Mouse (Mus musculus) bone marrow macrophage, adult 2 months (primary cell): Measurements from ENCODE around the gene Gm18596. TPM values are rescaled to one million over a fixed set of nuclear protein-coding genes. Genes with fewer than 3 reads are reported as not detected.
"Not testable (repeated sequence)": the region's sequence is repeated elsewhere in the genome, so short reads cannot be mapped to it uniquely, and the experiment has no call there.

Experiments used
- H3K27ac ChIP-seq: 2 replicates; pipeline ENCODE4 v1.5.1; 2012; ENCODE audit warnings: low read depth, low read length; ENCODE audit not compliant: insufficient read depth
- H3K4me1 ChIP-seq: 2 replicates; pipeline ENCODE4 v1.6.1; 2012; ENCODE audit warnings: low read length; ENCODE audit not compliant: control insufficient read depth, insufficient read depth
- H3K4me3 ChIP-seq: 2 replicates; pipeline ENCODE4 v1.5.1; 2012; ENCODE audit warnings: mild to moderate bottlenecking, low read length, moderate library complexity; ENCODE audit not compliant: insufficient read depth
- CTCF ChIP-seq: IDR thresholded peaks from 2 replicates; pipeline ENCODE4 v1.5.1; 2012; ENCODE audit warnings: low read depth, mild to moderate bottlenecking, low read length, moderate library complexity
- POLR2A ChIP-seq: IDR thresholded peaks from 2 replicates; pipeline ENCODE4 v1.6.1; 2012; ENCODE audit warnings: mild to moderate bottlenecking, low read depth, low read length, borderline replicate concordance
- polyA plus RNA-seq: library from polyadenylated mRNA; stranded (reverse); fragments of >200 nt; gene quantifications from 2 replicates; pipeline ENCODE4 v1.2.4, GENCODE M21; 2012; ENCODE audit not compliant: missing spikeins, insufficient read depth, insufficient read length

Gm18596 gene
- polyA plus RNA-seq, 1 experiment, result not detected

DNA sequence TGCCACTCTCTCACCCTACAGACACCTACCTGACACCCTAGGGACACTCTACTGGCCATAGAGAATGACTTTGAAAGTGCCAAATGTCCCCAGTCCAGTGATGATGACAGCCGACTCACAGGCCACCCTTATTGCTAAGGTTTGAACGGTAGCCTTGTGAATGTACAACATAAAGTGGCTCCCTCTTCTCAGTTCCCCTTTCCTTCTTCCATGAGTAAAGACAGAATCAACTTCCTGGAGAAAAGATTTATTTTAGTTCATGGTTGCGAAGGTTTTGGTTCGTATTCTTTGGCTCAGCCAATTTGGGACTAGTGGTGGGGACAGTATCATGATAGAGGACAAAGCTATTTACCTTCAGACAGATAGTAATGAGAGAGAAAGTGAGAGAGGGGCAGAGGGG is 3.5 kb downstream of the Gm18596 start:
- no peak for TF ChIP-seq POLR2A
- TF ChIP-seq CTCF, result no peak
- Histone ChIP-seq H3K27ac (no peak overlapping the region), H3K4me1 (peaks cover 3% of the 10 kb centered on the region; the same call in 1 of the 2 replicates), H3K4me3 (no peak overlapping the region)

DNA sequence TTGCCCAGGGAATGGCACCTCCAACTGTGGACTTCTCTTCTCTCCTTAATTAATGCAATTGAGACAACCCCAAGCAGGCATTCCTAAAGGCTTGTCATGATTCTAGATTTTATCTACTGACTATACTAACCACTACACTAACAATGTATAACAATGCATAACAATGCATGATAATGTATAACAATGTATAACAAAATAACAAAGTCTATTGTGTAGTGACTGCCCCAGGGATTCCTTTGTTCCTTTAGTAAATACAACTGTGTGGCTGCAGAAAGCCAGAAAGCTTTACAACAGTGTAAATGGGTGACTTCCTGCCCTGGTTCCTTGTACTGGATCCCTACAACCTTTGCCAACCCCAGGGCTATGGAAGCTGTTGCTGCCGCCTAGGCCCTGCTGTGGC is 6.5 kb downstream of the Gm18596 start:
- TF ChIP-seq CTCF (no peak), POLR2A (no peak)
- Histone ChIP-seq H3K4me3 (no peak overlapping the region), H3K27ac (no peak overlapping the region), H3K4me1 (peaks cover 3% of the 10 kb centered on the region; the same call in 1 of the 2 replicates)

DNA sequence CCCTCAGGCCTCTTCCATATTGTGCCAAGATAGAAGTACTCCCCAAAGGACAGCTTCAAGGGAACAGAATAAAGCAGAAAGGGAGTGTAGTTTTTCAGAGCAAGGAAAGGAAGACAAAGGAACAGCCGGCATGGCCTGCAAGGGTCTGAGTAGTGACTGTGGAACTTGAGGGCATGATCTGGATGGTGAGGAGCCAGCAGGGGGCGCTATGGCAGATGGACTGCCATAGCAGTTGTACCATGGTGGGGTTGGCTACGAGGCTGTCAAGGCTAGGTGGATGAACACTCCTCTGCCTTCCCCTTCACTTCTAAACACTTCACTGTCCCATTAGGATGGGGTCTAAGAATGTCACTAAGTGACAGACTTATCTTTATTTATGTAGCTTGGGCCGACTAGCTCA is 13.2 kb downstream of the Gm18596 start:
- no peak overlapping the region for H3K27ac ChIP-seq
- H3K4me1 ChIP-seq, result no peaks in the 10 kb centered on the region
- no peak for TF ChIP-seq POLR2A
- TF ChIP-seq CTCF, result peak; percentile 44; the same call in 1 of the 2 replicates
- no peak overlapping the region for H3K4me3 ChIP-seq

DNA sequence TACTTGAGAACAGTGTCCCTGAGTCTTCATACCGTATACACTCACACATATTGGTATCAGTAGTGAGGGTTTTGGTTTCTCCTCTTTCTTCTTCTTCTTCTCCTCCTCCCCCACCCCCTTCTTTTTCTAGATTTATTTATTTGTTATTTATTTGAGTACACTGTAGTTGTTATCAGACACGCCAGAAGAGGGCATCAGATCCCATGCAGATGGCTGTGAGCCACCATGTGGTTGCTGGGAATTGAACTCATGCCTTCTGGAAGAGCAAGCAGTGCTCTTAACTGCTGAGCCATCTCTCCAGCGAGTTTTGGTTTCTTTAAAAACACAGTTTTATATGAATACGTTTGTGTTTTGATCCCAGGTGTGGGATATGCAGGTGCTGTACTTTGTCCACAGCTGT is 14.2 kb downstream of the Gm18596 start:
- TF ChIP-seq CTCF (no peak), POLR2A (no peak)
- H3K4me1 ChIP-seq, result no peaks in the 10 kb centered on the region

DNA sequence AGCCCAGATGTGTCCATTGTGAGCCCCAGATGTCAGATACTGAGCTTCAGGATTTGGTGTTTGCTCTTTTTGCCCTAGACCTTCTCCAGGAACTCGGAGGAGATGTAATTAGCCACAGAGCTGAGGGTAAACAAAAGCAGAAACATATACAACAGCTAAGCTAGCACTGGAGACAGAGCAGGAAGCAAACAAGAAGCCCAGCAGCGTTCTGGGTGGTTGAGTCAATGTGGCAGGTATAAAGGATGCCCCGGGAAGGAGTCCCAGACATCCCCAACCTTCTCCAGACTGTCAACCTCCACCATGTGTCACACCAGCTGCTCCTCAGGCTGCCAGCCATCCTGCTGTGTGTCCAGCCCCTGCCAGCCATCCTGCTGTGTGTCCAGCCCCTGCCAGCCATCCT is 16.3 kb downstream of the Gm18596 start, which contains the start of gene Gm10100:
TSS of gene Gm10100 (plus strand) at position 301 of the 400 bp plus-strand sequence.
- Histone ChIP-seq H3K27ac (no peak within 1 kb of the TSS), H3K4me3 (no peak within 1 kb of the TSS), H3K4me1 (no peaks in the 10 kb centered on the region)
- TF ChIP-seq CTCF, result no peak
- no peak for TF ChIP-seq POLR2A

More for the DNA sequence above, 14.2 kb downstream of the Gm18596 start:
- Histone ChIP-seq H3K27ac (no peak overlapping the region), H3K4me3 (no peak overlapping the region)

DNA sequence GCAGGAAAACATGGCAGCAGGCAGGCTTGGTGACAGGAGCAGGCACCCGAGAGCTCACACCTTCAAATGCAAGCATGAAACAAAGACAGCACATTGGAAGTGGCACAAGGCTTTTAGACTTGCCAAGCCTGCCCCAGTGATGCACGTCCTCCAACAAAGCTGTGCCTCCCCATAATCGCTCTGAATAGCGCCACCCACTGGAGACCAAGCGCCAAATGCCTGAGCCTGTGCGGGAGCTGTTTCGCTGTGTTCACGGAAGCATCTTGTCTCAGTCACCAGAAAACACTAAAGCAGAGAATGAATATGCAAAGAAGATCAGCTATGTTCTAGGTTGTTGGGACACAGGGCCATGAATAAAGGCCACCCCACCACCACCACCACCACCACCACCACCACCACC is 17.6 kb downstream of the Gm18596 start:
- Histone ChIP-seq H3K4me3 (no peak overlapping the region), H3K27ac (no peak overlapping the region), H3K4me1 (no peaks in the 10 kb centered on the region)
- TF ChIP-seq POLR2A (no peak), CTCF (no peak)

DNA sequence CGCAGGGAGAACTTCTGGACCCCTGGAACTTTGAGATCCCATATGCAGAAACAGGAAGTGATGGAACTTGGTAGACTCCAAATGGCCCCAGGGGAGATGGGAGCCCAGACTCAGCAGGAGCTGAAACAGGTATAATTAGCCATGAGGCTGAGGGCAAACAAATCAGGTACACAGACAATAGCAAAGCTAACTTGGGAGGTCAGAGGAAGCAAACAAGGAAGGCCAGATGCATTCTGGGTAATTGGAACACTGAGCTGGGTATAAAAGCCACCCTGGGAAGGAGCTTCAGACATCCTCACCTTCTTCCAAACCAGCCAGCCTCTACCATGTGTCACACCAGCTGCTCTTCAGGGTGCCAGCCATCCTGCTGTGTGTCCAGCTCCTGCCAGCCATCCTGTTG is 22.1 kb downstream of the Gm18596 start, which contains the start of gene Krtap12-1:
TSS of gene Krtap12-1 (plus strand) at position 301 of the 400 bp plus-strand sequence.
- H3K4me3 ChIP-seq, H3K4me1 ChIP-seq, H3K27ac ChIP-seq: not testable (repeated sequence)

DNA sequence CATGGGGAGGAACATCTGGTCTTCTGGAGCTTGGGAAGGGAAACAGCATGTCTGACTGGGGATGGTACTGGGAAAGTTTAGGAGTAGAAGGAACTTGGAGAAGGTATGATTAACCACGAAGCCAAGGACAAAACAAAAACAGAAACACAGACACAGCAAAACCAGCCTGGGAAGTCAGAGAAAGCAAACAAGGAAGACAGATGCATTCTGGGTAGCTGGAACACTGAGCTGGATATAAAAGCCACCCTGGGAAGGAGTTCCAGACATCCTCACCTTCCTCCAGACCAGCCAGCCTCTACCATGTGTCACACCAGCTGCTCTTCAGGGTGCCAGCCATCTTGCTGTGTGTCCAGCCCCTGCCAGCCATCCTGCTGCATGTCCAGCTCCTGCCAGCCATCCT is 26.9 kb downstream of the Gm18596 start, which contains the start of gene Gm10142:
TSS of gene Gm10142 (plus strand) at position 301 of the 400 bp plus-strand sequence.
- H3K4me1 ChIP-seq, result peaks cover 15% of the 10 kb centered on the region
- TF ChIP-seq CTCF (no peak), POLR2A (no peak)

DNA sequence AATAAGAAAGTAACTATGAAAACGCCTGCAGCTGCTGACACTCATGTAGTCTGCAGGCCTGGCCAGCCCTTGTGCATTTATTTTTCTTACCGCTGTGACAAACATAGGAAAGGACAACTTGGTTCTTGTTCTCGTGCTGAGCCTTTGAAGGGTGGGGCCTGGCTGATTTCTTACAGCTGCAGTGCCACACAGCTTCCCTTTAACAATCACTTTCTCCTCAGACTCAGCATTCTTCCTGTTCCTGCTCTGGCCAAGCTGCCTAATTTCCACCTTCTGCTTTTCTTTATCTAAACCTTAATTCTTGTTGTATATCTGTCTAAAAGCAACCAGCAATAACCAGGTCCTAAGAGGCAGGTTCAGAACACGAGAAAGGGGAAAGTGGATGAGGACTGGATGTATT is 28.7 kb downstream of the Gm18596 start:
- Histone ChIP-seq H3K27ac (peak overlapping the region; percentile 55), H3K4me3 (peak overlapping the region; percentile 26; the same call in 1 of the 2 replicates), H3K4me1 (peaks cover 15% of the 10 kb centered on the region)
- no peak for TF ChIP-seq POLR2A
- TF ChIP-seq CTCF, result no peak

More for the DNA sequence above, 26.9 kb downstream of the Gm18596 start, which contains the start of gene Gm10142:
- Histone ChIP-seq H3K27ac (no peak within 1 kb of the TSS), H3K4me3 (no peak within 1 kb of the TSS)

DNA sequence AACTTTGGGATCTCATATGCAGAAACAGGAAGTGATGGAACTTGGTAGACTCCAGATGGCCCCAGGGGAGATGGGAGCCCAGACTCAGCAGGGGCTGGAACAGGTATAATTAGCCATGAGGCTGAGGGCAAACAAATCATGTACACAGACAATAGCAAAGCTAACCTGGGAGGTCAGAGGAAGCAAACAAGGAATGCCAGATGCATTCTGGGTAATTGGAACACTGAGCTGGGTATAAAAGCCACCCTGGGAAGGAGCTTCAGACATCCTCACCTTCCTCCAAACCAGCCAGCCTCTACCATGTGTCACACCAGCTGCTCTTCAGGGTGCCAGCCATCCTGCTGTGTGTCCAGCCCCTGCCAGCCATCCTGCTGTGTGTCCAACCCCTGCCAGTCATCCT is 31.3 kb downstream of the Gm18596 start, which contains the start of gene Gm10024:
TSS of gene Gm10024 (plus strand) at position 301 of the 400 bp plus-strand sequence.
- not testable (repeated sequence) for H3K27ac ChIP-seq, H3K4me3 ChIP-seq
- peaks cover 15% of the 10 kb centered on the region for H3K4me1 ChIP-seq

DNA sequence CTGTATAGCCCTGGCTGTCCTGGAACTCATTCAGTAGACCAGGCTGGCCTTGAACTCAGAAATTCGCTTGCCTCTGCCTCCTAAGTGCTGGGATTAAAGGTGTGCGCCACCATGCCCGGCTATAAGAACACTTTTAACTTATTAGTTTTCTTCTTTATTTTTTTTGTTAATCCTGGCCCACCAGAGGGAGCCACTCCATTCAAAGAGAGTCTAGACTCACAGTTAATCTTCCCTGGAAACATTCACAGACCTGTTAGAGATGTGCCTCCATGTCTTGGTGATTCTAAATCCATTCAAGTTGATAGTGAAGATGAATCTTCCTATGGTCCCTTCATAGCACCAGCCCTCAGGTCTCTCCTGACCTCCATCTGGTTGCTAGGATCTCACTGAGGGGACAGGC is 32.6 kb downstream of the Gm18596 start:
- Histone ChIP-seq H3K4me1 (peaks cover 12% of the 10 kb centered on the region), H3K4me3 (no peak overlapping the region)
- TF ChIP-seq CTCF, result no peak
- no peak for TF ChIP-seq POLR2A

More for the DNA sequence above, 32.6 kb downstream of the Gm18596 start:
- H3K27ac ChIP-seq, result no peak overlapping the region
